Mouse (Mus musculus) intestine, embryonic 15.5 days (tissue): ENCODE data around the gene Mpped2. TPM values are rescaled to one million over a fixed set of nuclear protein-coding genes. Genes with fewer than 3 reads are reported as not detected.

Experiments
- ATAC-seq: fragments of 200-750 bp; cut with Nextera tagmentation; 2 replicates; pipeline ENCODE4 v1.8.0; 2017; ENCODE audit warnings: moderate TSS enrichment, moderate library complexity
- H3K27ac ChIP-seq: fragments of 300-500 bp; sonication (generic); 2 replicates; pipeline ENCODE4 v1.5.1; 2015; ENCODE audit warnings: mild to moderate bottlenecking, inconsistent platforms
- H3K27me3 ChIP-seq: fragments of 300-500 bp; sonication (generic); replicated peaks from 2 replicates; pipeline ENCODE4 v1.6.1; 2015; ENCODE audit warnings: inconsistent platforms
- H3K36me3 ChIP-seq: fragments of 300-500 bp; sonication (generic); 2 replicates; pipeline ENCODE4 v1.6.1; 2015; ENCODE audit warnings: inconsistent platforms
- H3K4me1 ChIP-seq: fragments of 300-500 bp; sonication (generic); replicated peaks from 2 replicates; pipeline ENCODE4 v1.6.1; 2015; ENCODE audit warnings: inconsistent platforms
- H3K4me2 ChIP-seq: fragments of 300-500 bp; sonication (generic); replicated peaks from 2 replicates; pipeline ENCODE4 v1.6.1; 2015; ENCODE audit warnings: mild to moderate bottlenecking, inconsistent platforms
- H3K4me3 ChIP-seq: fragments of 300-500 bp; sonication (generic); replicated peaks from 2 replicates; pipeline ENCODE4 v1.5.1; 2015; ENCODE audit warnings: inconsistent platforms
- H3K9ac ChIP-seq: fragments of 300-500 bp; sonication (generic); 2 replicates; pipeline ENCODE4 v1.6.1; 2015; ENCODE audit warnings: inconsistent platforms
- H3K9me3 ChIP-seq: fragments of 300-500 bp; sonication (generic); 2 replicates; pipeline ENCODE4 v1.6.1; 2016; ENCODE audit warnings: inconsistent platforms
- WGBS: fragments of 180-500 bp; shearing (Covaris S2); methylation state at CpG from one replicate; pipeline ENCODE4 v1.1.7; 2015; 5-methylcytosine and 5-hydroxymethylcytosine counted together
- polyA plus RNA-seq: library from polyadenylated mRNA; unstranded; fragments of >200 nt; fragmentation: Nextera tagmentation; extraction: Ambion mirVana; gene quantifications from 2 replicates; pipeline ENCODE4 v1.2.1, GENCODE M21; 2015

The Mpped2 gene
- polyA plus RNA-seq, 1 experiment from 2014 or later, result 28.6 TPM

DNA sequence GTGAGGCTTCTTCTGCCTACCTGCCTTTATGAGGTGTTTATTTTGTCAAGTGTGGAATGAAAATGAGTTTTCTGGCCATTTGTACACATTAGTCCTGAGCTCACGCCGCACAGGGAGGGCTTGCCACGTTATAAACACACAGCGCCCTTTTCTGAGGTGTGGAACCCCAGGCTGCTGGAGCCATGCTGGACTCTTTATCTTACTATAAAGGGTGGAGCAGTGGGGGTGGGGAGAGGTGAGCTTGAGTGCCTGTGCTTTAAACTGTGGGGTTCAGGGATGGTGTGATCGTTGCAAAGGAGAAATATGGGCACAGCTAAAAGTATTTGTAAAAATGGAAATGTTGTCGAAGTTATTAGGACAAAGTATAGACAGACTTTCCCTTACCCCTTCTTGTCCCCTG is 18.4 kb downstream of the Mpped2 start:
- no peak overlapping the region for H3K9ac ChIP-seq
- no peak overlapping the region for H3K27ac ChIP-seq
- H3K4me2 ChIP-seq, result no peak overlapping the region

DNA sequence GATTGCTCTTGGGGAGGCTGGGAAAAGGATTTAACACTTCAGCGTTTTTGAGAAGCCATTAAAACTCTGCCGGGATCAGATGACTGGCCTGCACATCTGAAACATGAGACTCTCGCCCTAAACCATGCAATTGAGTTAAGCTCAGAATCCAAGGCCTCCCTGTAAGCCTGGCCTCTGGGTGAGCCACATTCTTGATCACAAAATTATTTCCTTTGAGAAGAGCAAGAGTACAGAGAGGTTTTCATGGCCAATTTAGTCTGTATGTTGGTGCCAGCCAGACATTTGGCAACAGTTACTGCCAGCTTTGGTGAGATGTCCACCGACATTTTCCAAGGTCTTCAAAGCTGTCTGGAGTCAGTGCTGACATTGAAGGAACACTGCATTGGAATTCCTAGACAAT is 20.1 kb downstream of the Mpped2 start:
- 34% methylated on average over 4 of the region's 4 CpGs for WGBS

More for the DNA sequence above, 18.4 kb downstream of the Mpped2 start:
- Histone ChIP-seq H3K9me3 (no peaks in the 10 kb centered on the region), H3K27me3 (no peaks in the 10 kb centered on the region), H3K4me1 (no peaks in the 10 kb centered on the region), H3K4me3 (no peak overlapping the region), H3K36me3 (no peaks in the 10 kb centered on the region)
- WGBS, result 40% methylated on average over 6 of the region's 6 CpGs
- ATAC-seq, result peak; percentile 45; the same call in 1 of the 2 replicates

DNA sequence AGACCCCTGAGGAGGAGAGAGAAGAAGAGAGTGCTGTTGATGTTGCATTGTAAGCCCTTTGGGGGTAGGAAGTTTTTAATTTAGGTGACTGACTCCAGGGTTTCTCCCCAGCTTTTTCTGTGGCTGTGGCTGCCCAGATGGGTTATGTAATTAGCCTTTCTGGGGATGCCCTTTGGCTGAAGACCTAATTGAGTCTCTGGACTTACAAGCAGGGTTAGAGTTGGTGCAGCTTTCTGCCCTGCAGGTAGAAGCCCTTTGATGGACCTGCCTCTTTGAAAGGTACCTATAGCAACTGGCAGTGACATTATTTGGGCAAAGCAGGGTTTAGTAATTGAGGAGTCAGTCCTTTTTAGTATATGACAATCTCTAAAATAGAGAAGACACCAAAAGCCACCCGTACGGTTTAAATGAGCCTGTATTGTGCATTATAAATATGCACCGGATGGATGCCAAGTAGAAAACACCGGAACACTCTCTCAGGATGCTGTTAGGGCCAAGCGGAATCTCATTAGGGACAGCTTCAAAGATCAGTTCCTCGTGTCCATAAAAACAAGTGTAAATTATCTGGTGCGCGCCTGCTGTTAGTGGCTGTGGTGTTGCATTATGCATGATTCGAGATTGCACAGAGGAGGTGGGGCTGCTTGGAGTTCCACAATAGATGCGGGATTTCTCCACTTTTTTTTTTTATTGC is 22.8 kb downstream of the Mpped2 start:
- Histone ChIP-seq H3K4me3 (no peak overlapping the region), H3K4me2 (no peak overlapping the region), H3K9ac (no peak overlapping the region), H3K36me3 (no peaks in the 10 kb centered on the region), H3K27ac (no peak overlapping the region), H3K27me3 (no peaks in the 10 kb centered on the region), H3K4me1 (no peaks in the 10 kb centered on the region), H3K9me3 (no peaks in the 10 kb centered on the region)
- WGBS, result 85% methylated on average over 10 of the region's 10 CpGs
- no peak for ATAC-seq

More for the DNA sequence above, 20.1 kb downstream of the Mpped2 start:
- no peaks in the 10 kb centered on the region for H3K36me3 ChIP-seq
- no peaks in the 10 kb centered on the region for H3K27me3 ChIP-seq
- no peak overlapping the region for H3K9ac ChIP-seq
- ATAC-seq, result no peak
- H3K9me3 ChIP-seq, result no peaks in the 10 kb centered on the region
- H3K4me2 ChIP-seq, result no peak overlapping the region
- no peak overlapping the region for H3K4me3 ChIP-seq
- H3K27ac ChIP-seq, result no peak overlapping the region
- H3K4me1 ChIP-seq, result no peaks in the 10 kb centered on the region

DNA sequence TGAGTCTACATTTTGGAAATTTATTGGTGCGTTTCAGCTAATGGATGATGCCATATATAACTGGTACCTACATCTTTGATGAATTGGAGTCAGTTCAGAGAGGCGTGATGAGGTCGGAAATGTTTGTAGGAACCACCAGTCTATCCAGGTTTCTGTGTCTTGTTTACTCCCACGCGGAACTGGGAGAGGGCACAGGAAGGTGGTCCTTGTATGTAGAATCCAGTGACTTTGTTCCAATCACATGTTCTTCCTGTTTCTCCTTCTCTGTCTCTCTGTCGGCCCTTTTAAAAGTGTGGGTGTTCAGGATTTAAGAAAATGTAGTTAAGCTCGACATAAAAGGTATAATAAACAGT is 23.3 kb downstream of the Mpped2 start:
- no peak for ATAC-seq
- WGBS, result 75% methylated on average over 7 of the region's 7 CpGs
- Histone ChIP-seq H3K9ac (no peak overlapping the region), H3K27ac (no peak overlapping the region), H3K36me3 (no peaks in the 10 kb centered on the region), H3K9me3 (no peaks in the 10 kb centered on the region), H3K4me3 (no peak overlapping the region), H3K27me3 (no peaks in the 10 kb centered on the region), H3K4me2 (no peak overlapping the region), H3K4me1 (no peaks in the 10 kb centered on the region)

DNA sequence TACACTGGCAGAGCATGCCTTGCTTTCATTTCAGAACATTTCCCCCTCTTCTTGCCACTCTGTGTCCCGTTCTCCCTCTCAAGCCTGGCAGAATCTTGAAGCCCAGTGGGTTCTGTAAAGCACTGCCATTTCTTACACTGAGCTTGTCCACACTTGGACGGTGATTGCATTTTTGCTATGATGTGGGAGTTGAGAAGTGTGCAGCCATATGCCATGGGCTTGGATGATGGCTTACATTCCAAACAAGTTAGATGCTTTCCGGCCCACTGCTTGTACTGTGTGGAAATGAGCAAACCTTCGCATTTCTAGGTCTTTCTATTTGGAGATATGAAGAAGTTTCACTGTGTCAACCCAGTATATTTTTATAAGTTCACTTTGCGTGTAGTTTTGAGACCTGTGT is 25.8 kb downstream of the Mpped2 start:
- H3K4me2 ChIP-seq, result no peak overlapping the region
- no peak overlapping the region for H3K9ac ChIP-seq
- no peaks in the 10 kb centered on the region for H3K9me3 ChIP-seq
- no peak overlapping the region for H3K4me3 ChIP-seq
- WGBS, result 81% methylated on average over 5 of the region's 5 CpGs
- H3K36me3 ChIP-seq, result no peaks in the 10 kb centered on the region
- no peaks in the 10 kb centered on the region for H3K4me1 ChIP-seq
- H3K27ac ChIP-seq, result no peak overlapping the region
- no peaks in the 10 kb centered on the region for H3K27me3 ChIP-seq
- no peak for ATAC-seq

DNA sequence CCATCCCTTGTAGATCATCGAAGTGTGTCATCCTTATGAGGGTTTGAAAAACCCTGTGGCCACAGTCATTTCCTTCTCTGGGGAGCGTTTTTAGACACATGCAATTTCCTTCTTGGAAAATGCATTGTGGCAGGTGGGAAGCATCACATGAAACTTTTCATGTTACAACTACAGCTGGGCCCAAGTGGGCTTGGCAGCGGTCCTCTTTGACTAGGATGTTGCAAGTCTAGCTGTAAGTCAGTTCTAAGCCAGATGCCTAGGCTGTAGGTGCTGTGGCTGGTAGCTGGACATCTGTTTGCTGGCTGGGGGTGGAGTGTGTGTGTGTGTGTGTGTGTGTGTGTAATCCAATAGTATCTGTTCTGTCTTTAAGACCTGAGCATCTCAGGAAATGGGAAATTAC is 26.4 kb downstream of the Mpped2 start:
- Histone ChIP-seq H3K4me1 (no peaks in the 10 kb centered on the region), H3K36me3 (no peaks in the 10 kb centered on the region), H3K27ac (no peak overlapping the region), H3K4me2 (no peak overlapping the region), H3K4me3 (no peak overlapping the region), H3K9ac (no peak overlapping the region), H3K9me3 (no peaks in the 10 kb centered on the region), H3K27me3 (no peaks in the 10 kb centered on the region)
- WGBS, result 78% methylated on average over 3 of the region's 3 CpGs
- ATAC-seq, result no peak

DNA sequence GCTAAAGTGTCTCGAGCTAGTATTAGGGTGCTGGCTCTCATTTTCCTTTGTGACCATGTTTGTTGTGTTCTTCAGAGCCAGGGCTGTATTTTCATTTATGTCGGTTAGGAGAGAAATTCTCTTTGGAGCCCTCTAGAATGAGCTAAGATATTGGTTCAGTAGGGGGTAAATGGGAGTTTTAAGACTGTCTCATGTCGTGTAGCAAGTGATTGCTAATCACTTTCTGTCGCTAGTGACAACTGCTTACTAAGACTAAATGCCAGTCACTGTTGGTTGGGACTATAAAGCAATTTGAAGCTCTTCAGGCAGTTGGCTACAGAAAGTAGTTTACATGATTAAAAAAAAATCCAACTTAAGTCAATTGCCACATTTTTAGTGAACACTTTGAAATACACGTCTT is 27.6 kb downstream of the Mpped2 start:
- WGBS, result 60% methylated on average over 5 of the region's 5 CpGs
- no peaks in the 10 kb centered on the region for H3K27me3 ChIP-seq
- no peaks in the 10 kb centered on the region for H3K4me1 ChIP-seq
- H3K9me3 ChIP-seq, result no peaks in the 10 kb centered on the region
- H3K27ac ChIP-seq, result no peak overlapping the region
- H3K4me3 ChIP-seq, result no peak overlapping the region
- ATAC-seq, result no peak
- no peak overlapping the region for H3K4me2 ChIP-seq
- H3K36me3 ChIP-seq, result no peaks in the 10 kb centered on the region
- no peak overlapping the region for H3K9ac ChIP-seq

DNA sequence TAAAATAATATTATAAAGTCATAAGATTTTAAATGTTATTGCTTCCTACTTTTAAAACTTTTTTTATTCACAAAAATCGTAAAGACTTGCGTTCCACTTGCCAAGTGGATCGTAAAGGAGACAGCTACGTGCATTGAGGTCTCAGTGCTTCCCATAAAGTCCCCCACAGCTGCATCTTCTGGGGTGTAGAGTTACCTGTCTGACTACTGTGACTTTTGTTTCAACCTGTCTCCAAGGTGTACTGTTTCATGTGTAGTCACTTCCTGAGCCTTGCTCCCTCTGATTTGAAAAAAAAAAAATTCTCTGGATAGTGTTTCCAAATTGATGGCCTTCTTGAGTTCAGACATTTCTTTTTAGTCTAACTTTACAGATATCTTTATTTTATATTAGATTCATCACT is 29.0 kb downstream of the Mpped2 start:
- no peak overlapping the region for H3K4me2 ChIP-seq
- no peak overlapping the region for H3K4me3 ChIP-seq
- H3K27me3 ChIP-seq, result no peaks in the 10 kb centered on the region
- no peaks in the 10 kb centered on the region for H3K4me1 ChIP-seq
- H3K9ac ChIP-seq, result no peak overlapping the region
- no peaks in the 10 kb centered on the region for H3K9me3 ChIP-seq
- 83% methylated on average over 4 of the region's 4 CpGs for WGBS
- ATAC-seq, result no peak
- H3K36me3 ChIP-seq, result no peaks in the 10 kb centered on the region
- no peak overlapping the region for H3K27ac ChIP-seq

DNA sequence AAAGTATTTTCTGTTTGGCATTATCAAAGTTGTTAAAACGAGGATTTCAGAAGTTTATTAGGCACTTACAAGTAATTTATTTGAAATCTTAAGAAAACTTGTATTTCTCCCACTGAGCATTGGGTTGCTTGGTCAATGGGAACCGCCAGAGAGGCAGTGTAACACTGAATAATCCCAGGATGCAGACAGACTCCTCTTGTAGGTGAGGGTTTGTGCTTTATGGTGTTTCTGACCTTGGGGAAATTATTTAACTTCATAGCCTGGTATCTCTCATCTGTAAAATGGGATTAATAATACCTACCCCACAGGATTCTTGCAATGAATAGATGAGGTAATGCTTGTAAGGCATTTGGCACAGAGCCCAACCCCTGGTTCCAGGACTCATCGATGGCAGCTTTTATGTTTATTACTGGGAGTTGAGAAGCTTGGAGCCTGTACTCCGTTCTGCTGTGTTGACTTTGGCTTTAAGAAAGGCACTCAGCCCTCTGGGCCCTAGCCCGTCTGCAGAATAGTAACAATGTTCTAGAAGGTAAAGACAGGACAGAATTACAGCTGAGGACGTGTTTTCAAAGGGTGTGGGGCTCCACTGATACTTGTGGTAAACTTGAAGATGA is 37.0 kb downstream of the Mpped2 start:
- ATAC-seq, result peak; percentile 75
- Histone ChIP-seq H3K4me1 (peaks cover 12% of the 10 kb centered on the region), H3K27me3 (no peaks in the 10 kb centered on the region), H3K9ac (no peak overlapping the region), H3K4me2 (no peak overlapping the region), H3K27ac (no peak overlapping the region), H3K4me3 (no peak overlapping the region), H3K9me3 (no peaks in the 10 kb centered on the region), H3K36me3 (no peaks in the 10 kb centered on the region)
- WGBS, result 37% methylated on average over 6 of the region's 6 CpGs

DNA sequence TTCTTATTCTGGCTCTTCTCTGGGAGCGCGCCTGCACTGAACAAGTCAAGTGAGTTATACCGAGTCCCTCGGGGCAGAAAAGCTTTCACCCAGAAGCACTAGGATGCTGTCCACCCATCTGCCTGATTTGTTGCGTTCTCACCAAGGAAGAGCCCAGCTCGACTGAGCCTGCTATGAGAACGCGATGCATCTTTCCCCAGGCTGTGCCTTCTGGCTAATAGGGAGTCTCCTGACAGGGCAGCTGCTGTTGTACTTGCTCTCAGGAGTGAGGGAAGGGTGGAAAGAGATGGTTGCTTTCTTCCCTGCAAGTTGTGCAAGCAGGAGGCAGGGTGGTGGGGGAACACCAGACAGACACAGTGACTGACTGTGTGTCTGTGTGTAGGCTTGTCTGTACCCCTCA is 37.5 kb downstream of the Mpped2 start:
- no peak overlapping the region for H3K27ac ChIP-seq
- peaks cover 12% of the 10 kb centered on the region for H3K4me1 ChIP-seq
- no peaks in the 10 kb centered on the region for H3K9me3 ChIP-seq
- H3K4me3 ChIP-seq, result no peak overlapping the region
- H3K4me2 ChIP-seq, result no peak overlapping the region
- 0 out of 2 replicates have a peak, but pooled peaks have one; percentile 10 for ATAC-seq
- 76% methylated on average over 8 of the region's 8 CpGs for WGBS
- no peaks in the 10 kb centered on the region for H3K27me3 ChIP-seq
- H3K9ac ChIP-seq, result no peak overlapping the region
- no peaks in the 10 kb centered on the region for H3K36me3 ChIP-seq

DNA sequence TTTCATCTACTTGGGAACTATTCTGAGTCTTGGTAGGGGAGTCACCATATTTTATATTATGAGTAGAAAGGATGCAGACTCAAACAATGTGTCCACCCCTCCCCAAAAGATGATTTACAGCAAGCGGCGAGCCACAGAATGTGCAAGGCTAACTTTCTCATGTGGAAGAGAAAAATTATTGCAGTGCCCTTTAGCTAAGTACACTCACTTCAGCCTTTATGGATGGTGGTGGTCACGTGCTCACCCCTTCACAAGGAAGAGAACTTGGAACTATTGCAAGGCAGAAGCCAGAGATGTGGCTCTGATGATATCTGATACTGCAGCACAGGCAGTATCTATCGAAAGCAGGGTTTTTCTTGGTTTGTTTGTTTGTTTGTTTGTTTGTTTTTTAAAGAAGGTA is 38.4 kb downstream of the Mpped2 start:
- Histone ChIP-seq H3K27ac (no peak overlapping the region), H3K27me3 (no peaks in the 10 kb centered on the region), H3K4me1 (peaks cover 12% of the 10 kb centered on the region), H3K4me3 (no peak overlapping the region), H3K4me2 (no peak overlapping the region), H3K36me3 (no peaks in the 10 kb centered on the region), H3K9ac (no peak overlapping the region), H3K9me3 (no peaks in the 10 kb centered on the region)
- ATAC-seq, result peak; percentile 75
- WGBS, result 62% methylated on average over 4 of the region's 4 CpGs

DNA sequence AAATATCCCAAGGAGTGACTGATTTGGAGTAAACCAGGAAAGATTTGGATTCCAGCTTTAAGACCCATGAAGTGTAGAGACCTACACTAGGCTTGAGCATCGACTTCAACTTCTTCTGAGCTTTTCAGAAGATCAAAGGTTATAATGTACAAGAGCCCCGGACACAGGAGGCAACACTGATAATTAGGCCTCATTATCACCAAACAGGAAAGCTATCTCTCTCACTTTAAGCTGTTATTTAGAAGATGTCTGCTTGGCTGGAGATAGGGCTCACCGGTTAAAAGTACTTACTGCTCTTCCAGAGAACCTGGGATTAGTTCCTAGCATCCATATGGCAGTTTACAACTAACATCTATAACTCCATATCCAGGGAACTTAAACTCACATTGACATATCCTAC is 39.1 kb downstream of the Mpped2 start:
- no peak for ATAC-seq
- Histone ChIP-seq H3K4me2 (no peak overlapping the region), H3K4me3 (no peak overlapping the region), H3K27me3 (no peaks in the 10 kb centered on the region), H3K36me3 (no peaks in the 10 kb centered on the region), H3K27ac (no peak overlapping the region), H3K9me3 (no peaks in the 10 kb centered on the region), H3K4me1 (peaks cover 12% of the 10 kb centered on the region), H3K9ac (no peak overlapping the region)
- 49% methylated on average over 3 of the region's 3 CpGs for WGBS

DNA sequence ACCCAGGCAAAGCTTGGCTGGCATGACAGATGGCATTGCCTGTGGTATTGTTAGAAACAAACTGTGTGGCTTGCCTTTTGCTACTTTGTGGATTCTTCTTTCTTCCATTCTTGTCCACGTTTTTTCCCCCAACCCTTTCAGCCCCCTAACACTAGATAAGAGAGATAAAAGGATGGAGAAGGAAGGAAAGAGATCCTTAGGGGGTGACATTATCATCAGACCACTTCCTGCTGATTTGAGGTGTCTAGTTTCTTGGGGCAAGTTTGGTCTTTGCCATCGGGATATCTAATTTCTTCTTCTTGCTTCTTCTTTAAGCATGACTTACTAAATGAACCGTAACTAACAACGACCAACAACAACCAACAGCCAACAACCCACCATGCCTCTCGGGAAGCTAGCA is 40.3 kb downstream of the Mpped2 start:
- no peaks in the 10 kb centered on the region for H3K9me3 ChIP-seq
- WGBS, result 76% methylated on average over 5 of the region's 5 CpGs
- no peak overlapping the region for H3K9ac ChIP-seq
- H3K27me3 ChIP-seq, result no peaks in the 10 kb centered on the region
- no peak overlapping the region for H3K4me3 ChIP-seq
- no peak overlapping the region for H3K27ac ChIP-seq
- H3K36me3 ChIP-seq, result no peaks in the 10 kb centered on the region
- peaks cover 12% of the 10 kb centered on the region for H3K4me1 ChIP-seq
- H3K4me2 ChIP-seq, result no peak overlapping the region
- no peak for ATAC-seq
